Mouse (Mus musculus): ENCODE results near the gene Ap5z1. TPM values are rescaled to one million over a fixed set of nuclear protein-coding genes. Genes with fewer than 3 reads are reported as not detected.

The Ap5z1 gene
- polyA plus RNA-seq, 1 experiment from 2014 or later, result 16.9 TPM

- 26% methylated on average over 3 of the region's 3 CpGs for WGBS
- ATAC-seq, result peak; percentile 29; the same call in 1 of the 2 replicates
- no peaks in the 10 kb centered on the region for H3K36me3 ChIP-seq (ENCODE audit: control insufficient read depth, insufficient read depth)
- H3K27me3 ChIP-seq (replicated peaks; ENCODE audit: control insufficient read depth, insufficient read depth, low read length), result no peaks in the 10 kb centered on the region
- no peak overlapping the region for H3K4me3 ChIP-seq (replicated peaks; ENCODE audit: low read length)
- H3K4me1 ChIP-seq (replicated peaks; ENCODE audit: control insufficient read depth, insufficient read depth, low read length), result no peaks in the 10 kb centered on the region
- H3K9ac ChIP-seq (replicated peaks; ENCODE audit: low read depth, low read length), result no peak overlapping the region
- H3K4me2 ChIP-seq (ENCODE audit: low read length), result no peak overlapping the region
- no peaks in the 10 kb centered on the region for H3K9me3 ChIP-seq (ENCODE audit: control insufficient read depth, low read length)
- H3K27ac ChIP-seq (ENCODE audit: low read length), result no peak overlapping the region
Measured at GRCm38 (mm10) chr5:142498964-142499363, 35.2 kb downstream of the Ap5z1 start.

DNA sequence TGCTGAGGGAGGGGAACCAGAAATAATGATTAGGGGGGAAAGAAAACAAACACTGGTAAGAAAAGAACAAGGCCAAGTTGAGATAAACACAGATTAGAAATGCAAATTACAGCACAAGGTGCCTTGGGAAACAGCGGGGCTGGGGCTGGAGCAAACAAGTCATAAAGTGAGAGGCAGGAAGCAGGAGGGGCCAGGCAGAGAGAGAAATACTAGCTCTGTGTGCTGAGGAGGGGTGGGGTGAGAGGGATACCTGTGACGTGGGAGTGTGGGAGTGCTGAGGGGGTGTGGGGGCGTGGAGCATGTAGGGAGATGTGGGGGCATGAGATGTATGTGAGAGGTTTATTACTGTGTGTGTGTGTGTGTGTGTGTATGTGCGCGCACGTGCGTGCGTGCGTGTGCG lies 37.2 kb downstream of the Ap5z1 start:
- Histone ChIP-seq H3K27ac (ENCODE audit: low read length) (no peak overlapping the region), H3K9ac (replicated peaks; ENCODE audit: low read depth, low read length) (no peak overlapping the region), H3K4me1 (replicated peaks; ENCODE audit: control insufficient read depth, insufficient read depth, low read length) (no peaks in the 10 kb centered on the region), H3K36me3 (ENCODE audit: control insufficient read depth, insufficient read depth) (no peaks in the 10 kb centered on the region), H3K4me3 (replicated peaks; ENCODE audit: low read length) (no peak overlapping the region), H3K9me3 (ENCODE audit: control insufficient read depth, low read length) (no peaks in the 10 kb centered on the region), H3K27me3 (replicated peaks; ENCODE audit: control insufficient read depth, insufficient read depth, low read length) (no peaks in the 10 kb centered on the region), H3K4me2 (ENCODE audit: low read length) (no peak overlapping the region)
- ATAC-seq, result no peak
- WGBS, result 79% methylated on average over 10 of the region's 10 CpGs

- no peaks in the 10 kb centered on the region for H3K36me3 ChIP-seq (ENCODE audit: control insufficient read depth, insufficient read depth)
- H3K9me3 ChIP-seq (ENCODE audit: control insufficient read depth, low read length), result no peaks in the 10 kb centered on the region
- WGBS, result 2% methylated on average over 3 of the region's 3 CpGs
- H3K9ac ChIP-seq (replicated peaks; ENCODE audit: low read depth, low read length), result no peak overlapping the region
- no peak overlapping the region for H3K4me2 ChIP-seq (ENCODE audit: low read length)
- H3K4me1 ChIP-seq (replicated peaks; ENCODE audit: control insufficient read depth, insufficient read depth, low read length), result no peaks in the 10 kb centered on the region
- no peak overlapping the region for H3K27ac ChIP-seq (ENCODE audit: low read length)
- H3K4me3 ChIP-seq (replicated peaks; ENCODE audit: low read length), result no peak overlapping the region
- H3K27me3 ChIP-seq (replicated peaks; ENCODE audit: control insufficient read depth, insufficient read depth, low read length), result no peaks in the 10 kb centered on the region
- peak; percentile 92 for ATAC-seq
Measured at GRCm38 (mm10) chr5:142502414-142502813, 38.7 kb downstream of the Ap5z1 start.

GRCm38 (mm10) chr5:142504175-142504574 lies 40.4 kb downstream of the Ap5z1 start:
- ATAC-seq, result no peak
- 82% methylated on average over 3 of the region's 3 CpGs for WGBS
- Histone ChIP-seq H3K9me3 (ENCODE audit: control insufficient read depth, low read length) (no peaks in the 10 kb centered on the region), H3K27me3 (replicated peaks; ENCODE audit: control insufficient read depth, insufficient read depth, low read length) (no peaks in the 10 kb centered on the region), H3K9ac (replicated peaks; ENCODE audit: low read depth, low read length) (no peak overlapping the region), H3K4me2 (ENCODE audit: low read length) (no peak overlapping the region), H3K4me3 (replicated peaks; ENCODE audit: low read length) (no peak overlapping the region), H3K4me1 (replicated peaks; ENCODE audit: control insufficient read depth, insufficient read depth, low read length) (peaks cover 3% of the 10 kb centered on the region), H3K27ac (ENCODE audit: low read length) (no peak overlapping the region), H3K36me3 (ENCODE audit: control insufficient read depth, insufficient read depth) (no peaks in the 10 kb centered on the region)

DNA sequence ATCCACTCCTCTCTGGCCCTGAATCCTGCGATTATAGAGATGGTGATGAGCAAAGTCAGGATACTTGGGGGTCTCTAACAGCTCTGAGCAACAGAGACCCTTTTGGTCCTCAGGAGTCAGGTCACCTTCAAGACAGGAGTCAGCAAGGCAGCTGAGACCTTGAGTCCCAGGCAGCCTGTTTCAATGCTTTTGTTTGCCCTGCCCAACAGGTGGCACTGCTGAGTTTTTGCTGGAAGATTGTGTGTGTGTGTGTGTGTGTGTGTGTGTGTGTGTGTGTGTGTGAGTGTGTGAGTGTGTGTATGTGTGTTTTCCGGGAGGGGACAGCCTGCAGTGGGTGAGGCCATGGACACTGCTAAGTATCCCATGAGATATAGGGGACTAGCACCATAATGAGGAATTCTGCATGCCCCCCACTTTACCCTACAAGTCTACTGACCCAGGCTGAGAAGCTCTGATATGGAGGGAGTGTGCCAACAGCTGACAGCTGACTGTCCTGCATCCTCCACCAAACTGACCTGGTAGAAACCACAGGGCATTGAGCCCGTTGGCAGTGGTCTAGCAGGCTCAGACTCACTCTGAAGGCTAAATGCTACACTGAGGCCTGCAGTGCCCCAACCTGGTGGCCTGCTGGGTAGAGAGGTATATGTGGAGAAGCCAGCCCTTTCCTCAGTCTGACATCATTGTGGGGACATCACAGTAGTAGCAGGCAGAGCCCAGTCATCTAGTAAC lies 42.1 kb downstream of the Ap5z1 start:
- WGBS, result 72% methylated on average over 3 of the region's 3 CpGs
- no peak overlapping the region for H3K4me3 ChIP-seq (replicated peaks; ENCODE audit: low read length)
- H3K27me3 ChIP-seq (replicated peaks; ENCODE audit: control insufficient read depth, insufficient read depth, low read length), result no peaks in the 10 kb centered on the region
- ATAC-seq, result no peak
- no peak overlapping the region for H3K4me2 ChIP-seq (ENCODE audit: low read length)
- no peak overlapping the region for H3K27ac ChIP-seq (ENCODE audit: low read length)
- H3K36me3 ChIP-seq (ENCODE audit: control insufficient read depth, insufficient read depth), result no peaks in the 10 kb centered on the region
- H3K9ac ChIP-seq (replicated peaks; ENCODE audit: low read depth, low read length), result no peak overlapping the region
- no peaks in the 10 kb centered on the region for H3K9me3 ChIP-seq (ENCODE audit: control insufficient read depth, low read length)
- peaks cover 8% of the 10 kb centered on the region for H3K4me1 ChIP-seq (replicated peaks; ENCODE audit: control insufficient read depth, insufficient read depth, low read length)

- Histone ChIP-seq H3K27ac (ENCODE audit: low read length) (peak overlapping the region; percentile 56), H3K4me2 (ENCODE audit: low read length) (peak overlapping the region; percentile 38), H3K4me3 (replicated peaks; ENCODE audit: low read length) (peak overlapping the region; percentile 2; the same call in 1 of the 2 replicates), H3K9me3 (ENCODE audit: control insufficient read depth, low read length) (no peaks in the 10 kb centered on the region), H3K27me3 (replicated peaks; ENCODE audit: control insufficient read depth, insufficient read depth, low read length) (no peaks in the 10 kb centered on the region), H3K4me1 (replicated peaks; ENCODE audit: control insufficient read depth, insufficient read depth, low read length) (peaks cover 8% of the 10 kb centered on the region), H3K36me3 (ENCODE audit: control insufficient read depth, insufficient read depth) (no peaks in the 10 kb centered on the region), H3K9ac (replicated peaks; ENCODE audit: low read depth, low read length) (peak overlapping the region; percentile 52)
- 9% methylated on average over 15 of the region's 15 CpGs for WGBS
- peak; percentile 47 for ATAC-seq
Measured at GRCm38 (mm10) chr5:142509141-142510060, 45.7 kb downstream of the Ap5z1 start.

DNA sequence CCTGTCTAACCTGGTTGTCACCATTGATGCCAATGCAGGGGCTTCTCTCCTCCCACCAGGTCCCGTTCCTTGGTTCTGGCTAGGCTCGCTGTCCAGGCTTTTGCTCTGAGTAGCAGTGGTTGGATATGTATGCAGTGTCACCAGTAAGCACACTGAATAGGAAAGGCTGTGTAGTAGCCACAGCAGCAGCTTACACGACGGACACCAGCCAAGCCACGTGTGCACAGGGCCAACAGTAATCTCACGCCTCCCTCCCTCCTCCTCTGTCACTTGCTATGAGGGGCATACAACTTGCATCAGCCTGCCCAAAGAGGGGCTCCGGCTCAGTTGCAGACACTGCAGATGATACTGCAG lies 46.3 kb downstream of the Ap5z1 start:
- Histone ChIP-seq H3K9ac (replicated peaks; ENCODE audit: low read depth, low read length) (no peak overlapping the region), H3K4me2 (ENCODE audit: low read length) (no peak overlapping the region), H3K36me3 (ENCODE audit: control insufficient read depth, insufficient read depth) (no peaks in the 10 kb centered on the region), H3K27me3 (replicated peaks; ENCODE audit: control insufficient read depth, insufficient read depth, low read length) (no peaks in the 10 kb centered on the region), H3K27ac (ENCODE audit: low read length) (no peak overlapping the region; the same call in 1 of the 2 replicates), H3K9me3 (ENCODE audit: control insufficient read depth, low read length) (no peaks in the 10 kb centered on the region), H3K4me1 (replicated peaks; ENCODE audit: control insufficient read depth, insufficient read depth, low read length) (peaks cover 8% of the 10 kb centered on the region), H3K4me3 (replicated peaks; ENCODE audit: low read length) (no peak overlapping the region)
- peak; percentile 43; the same call in 1 of the 2 replicates for ATAC-seq
- WGBS, result 48% methylated on average over 7 of the region's 7 CpGs

DNA sequence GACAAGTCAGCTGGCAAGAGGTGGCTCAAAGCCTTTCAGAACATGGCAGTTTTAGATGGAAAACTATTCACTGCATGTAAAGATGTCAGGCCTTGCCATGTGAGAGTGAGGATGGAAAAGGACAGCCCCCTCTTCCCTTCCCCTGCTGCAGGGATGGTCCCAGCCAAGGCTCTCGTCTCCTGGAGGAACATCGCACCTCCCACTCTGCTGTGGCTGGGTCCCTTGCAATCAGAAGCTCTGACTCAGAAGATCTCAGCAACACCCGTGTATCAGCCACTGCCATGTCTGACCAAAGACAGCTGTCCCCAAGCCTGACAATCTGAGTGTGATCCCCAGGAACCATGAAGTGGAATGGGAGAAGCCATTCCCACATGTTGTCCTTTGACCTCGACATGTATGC lies 48.4 kb downstream of the Ap5z1 start:
- ATAC-seq, result no peak
- H3K9me3 ChIP-seq (ENCODE audit: control insufficient read depth, low read length), result no peaks in the 10 kb centered on the region
- 90% methylated on average over 4 of the region's 4 CpGs for WGBS

GRCm38 (mm10) chr5:142518973-142519372 lies 55.2 kb downstream of the Ap5z1 start:
- H3K27ac ChIP-seq (ENCODE audit: low read length), result no peak overlapping the region
- 68% methylated on average over 6 of the region's 6 CpGs for WGBS
- no peak overlapping the region for H3K4me3 ChIP-seq (replicated peaks; ENCODE audit: low read length)
- H3K9ac ChIP-seq (replicated peaks; ENCODE audit: low read depth, low read length), result no peak overlapping the region
- ATAC-seq, result no peak
- no peak overlapping the region for H3K4me2 ChIP-seq (ENCODE audit: low read length)
- H3K36me3 ChIP-seq (ENCODE audit: control insufficient read depth, insufficient read depth), result no peaks in the 10 kb centered on the region
- no peaks in the 10 kb centered on the region for H3K27me3 ChIP-seq (replicated peaks; ENCODE audit: control insufficient read depth, insufficient read depth, low read length)
- peaks cover 3% of the 10 kb centered on the region; the same call in 1 of the 2 replicates for H3K9me3 ChIP-seq (ENCODE audit: control insufficient read depth, low read length)
- no peaks in the 10 kb centered on the region for H3K4me1 ChIP-seq (replicated peaks; ENCODE audit: control insufficient read depth, insufficient read depth, low read length)

More for the DNA sequence above, 48.4 kb downstream of the Ap5z1 start:
- Histone ChIP-seq H3K4me1 (replicated peaks; ENCODE audit: control insufficient read depth, insufficient read depth, low read length) (peaks cover 8% of the 10 kb centered on the region), H3K27me3 (replicated peaks; ENCODE audit: control insufficient read depth, insufficient read depth, low read length) (no peaks in the 10 kb centered on the region), H3K4me2 (ENCODE audit: low read length) (no peak overlapping the region), H3K9ac (replicated peaks; ENCODE audit: low read depth, low read length) (no peak overlapping the region), H3K36me3 (ENCODE audit: control insufficient read depth, insufficient read depth) (no peaks in the 10 kb centered on the region), H3K27ac (ENCODE audit: low read length) (no peak overlapping the region), H3K4me3 (replicated peaks; ENCODE audit: low read length) (no peak overlapping the region)
